Mouse (Mus musculus): ENCODE measurements around the gene Nsun4. TPM values are rescaled to one million over a fixed set of nuclear protein-coding genes. Genes with fewer than 3 reads are reported as not detected.

The Nsun4 gene
- polyA plus RNA-seq, 1 experiment = 9.4 TPM

- Histone ChIP-seq H3K4me1 (ENCODE audit: control insufficient read depth, insufficient read depth, low read length) (peaks cover 2% of the 10 kb centered on the region; the same call in 1 of the 2 replicates), H3K4me3 (ENCODE audit: insufficient read depth, low read length) (peak overlapping the region; percentile 75), H3K27ac (ENCODE audit: insufficient read depth, low read length) (peak overlapping the region; percentile 97)
- TF ChIP-seq POLR2A (IDR thresholded peaks at IDR 0.05; ENCODE audit: extremely low read depth, insufficient read depth, low read length) (no peak), CTCF (IDR thresholded peaks at IDR 0.05; ENCODE audit: extremely low read depth, insufficient read depth, low read length) (no peak)
Measured at GRCm38 (mm10) chr4:116016862-116017299, 36.8 kb downstream of the Nsun4 start.

DNA sequence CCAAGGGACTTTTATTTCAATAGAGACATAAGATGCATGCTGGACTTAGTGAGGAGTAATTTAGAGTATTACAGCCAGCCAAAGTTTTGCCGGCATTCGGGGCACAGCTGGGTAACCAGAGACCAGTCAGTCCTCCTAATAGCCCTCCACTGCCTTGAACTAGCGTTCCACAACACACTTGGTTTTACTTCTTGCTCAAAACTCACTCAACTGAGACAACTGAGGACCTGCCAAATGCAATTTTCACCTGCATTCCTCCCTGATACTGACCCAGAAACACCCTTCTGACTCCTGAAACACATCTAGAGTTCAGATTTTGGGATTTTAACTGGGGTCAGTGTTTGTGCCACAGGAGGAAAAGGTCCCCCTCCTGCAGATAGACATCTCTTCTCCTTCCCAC, 37.3 kb downstream of the Nsun4 start:
- peak overlapping the region; percentile 75 for H3K4me3 ChIP-seq (ENCODE audit: insufficient read depth, low read length)
- peak overlapping the region; percentile 21; the same call in 1 of the 2 replicates for H3K27ac ChIP-seq (ENCODE audit: insufficient read depth, low read length)
- peaks cover 2% of the 10 kb centered on the region; the same call in 1 of the 2 replicates for H3K4me1 ChIP-seq (ENCODE audit: control insufficient read depth, insufficient read depth, low read length)
- TF ChIP-seq CTCF (IDR thresholded peaks at IDR 0.05; ENCODE audit: extremely low read depth, insufficient read depth, low read length) (no peak), POLR2A (IDR thresholded peaks at IDR 0.05; ENCODE audit: extremely low read depth, insufficient read depth, low read length) (no peak)

- Histone ChIP-seq H3K4me3 (ENCODE audit: insufficient read depth, low read length) (peak overlapping the region; percentile 75), H3K4me1 (ENCODE audit: control insufficient read depth, insufficient read depth, low read length) (peaks cover 2% of the 10 kb centered on the region; the same call in 1 of the 2 replicates), H3K27ac (ENCODE audit: insufficient read depth, low read length) (no peak overlapping the region)
- TF ChIP-seq CTCF (IDR thresholded peaks at IDR 0.05; ENCODE audit: extremely low read depth, insufficient read depth, low read length) (no peak), POLR2A (IDR thresholded peaks at IDR 0.05; ENCODE audit: extremely low read depth, insufficient read depth, low read length) (peak; percentile 40)
Measured at GRCm38 (mm10) chr4:116015996-116016395, 37.7 kb downstream of the Nsun4 start.

GRCm38 (mm10) chr4:116015502-116015901, 38.2 kb downstream of the Nsun4 start:
- no peak overlapping the region for H3K27ac ChIP-seq (ENCODE audit: insufficient read depth, low read length)
- H3K4me1 ChIP-seq (ENCODE audit: control insufficient read depth, insufficient read depth, low read length) = peaks cover 2% of the 10 kb centered on the region; the same call in 1 of the 2 replicates
- TF ChIP-seq CTCF (IDR thresholded peaks at IDR 0.05; ENCODE audit: extremely low read depth, insufficient read depth, low read length) = no peak
- no peak for TF ChIP-seq POLR2A (IDR thresholded peaks at IDR 0.05; ENCODE audit: extremely low read depth, insufficient read depth, low read length)
- peak overlapping the region; percentile 75; the same call in 1 of the 2 replicates for H3K4me3 ChIP-seq (ENCODE audit: insufficient read depth, low read length)

DNA sequence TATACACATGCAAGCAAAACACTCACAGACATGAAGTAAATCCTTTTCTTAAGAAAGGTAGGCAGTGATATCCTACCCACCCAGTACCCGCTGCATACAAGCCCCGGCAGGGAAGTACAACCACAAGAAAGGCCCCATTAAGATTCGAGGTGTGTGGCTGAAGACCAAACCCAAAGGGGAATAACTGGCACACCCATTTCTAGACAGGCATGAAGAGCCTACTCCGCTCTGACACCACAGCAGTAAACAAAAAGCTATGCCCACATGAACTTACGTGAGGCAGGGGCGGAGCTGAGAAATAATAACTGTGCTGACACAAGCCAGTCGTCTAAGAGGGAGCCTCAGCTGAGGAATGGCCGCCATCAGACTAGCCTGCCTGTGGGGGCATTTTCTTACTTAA, 43.5 kb downstream of the Nsun4 start:
- TF ChIP-seq CTCF (IDR thresholded peaks at IDR 0.05; ENCODE audit: extremely low read depth, insufficient read depth, low read length) (no peak), POLR2A (IDR thresholded peaks at IDR 0.05; ENCODE audit: extremely low read depth, insufficient read depth, low read length) (no peak)
- H3K27ac ChIP-seq (ENCODE audit: insufficient read depth, low read length) = no peak overlapping the region

GRCm38 (mm10) chr4:116001206-116001605, 52.5 kb downstream of the Nsun4 start:
- Histone ChIP-seq H3K27ac (ENCODE audit: insufficient read depth, low read length) (no peak overlapping the region), H3K4me3 (ENCODE audit: insufficient read depth, low read length) (no peak overlapping the region), H3K4me1 (ENCODE audit: control insufficient read depth, insufficient read depth, low read length) (no peaks in the 10 kb centered on the region)
- TF ChIP-seq CTCF (IDR thresholded peaks at IDR 0.05; ENCODE audit: extremely low read depth, insufficient read depth, low read length) (no peak), POLR2A (IDR thresholded peaks at IDR 0.05; ENCODE audit: extremely low read depth, insufficient read depth, low read length) (no peak)

More for the DNA sequence above, 43.5 kb downstream of the Nsun4 start:
- Histone ChIP-seq H3K4me3 (ENCODE audit: insufficient read depth, low read length) (no peak overlapping the region), H3K4me1 (ENCODE audit: control insufficient read depth, insufficient read depth, low read length) (peaks cover 6% of the 10 kb centered on the region; the same call in 1 of the 2 replicates)

DNA sequence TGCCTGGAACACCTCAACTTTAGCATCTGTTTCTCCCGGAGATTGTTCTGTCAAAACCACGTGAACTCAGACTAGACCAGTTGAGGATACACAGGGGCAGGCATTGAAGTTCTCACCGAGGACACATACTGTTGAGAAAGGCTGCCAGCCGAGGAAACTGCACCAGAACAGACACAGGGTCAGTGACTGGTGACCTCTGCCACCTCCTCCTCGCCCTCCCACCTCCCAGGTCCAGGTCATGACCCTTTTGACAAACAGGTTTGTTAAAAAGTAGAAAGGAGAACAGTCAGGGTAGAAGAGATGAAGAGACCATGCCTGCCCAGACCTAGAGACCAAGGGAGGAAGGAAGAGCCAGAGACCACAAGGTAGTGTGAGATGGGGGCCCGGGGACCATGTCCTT, 53.0 kb downstream of the Nsun4 start:
- Histone ChIP-seq H3K4me3 (ENCODE audit: insufficient read depth, low read length) (no peak overlapping the region), H3K4me1 (ENCODE audit: control insufficient read depth, insufficient read depth, low read length) (no peaks in the 10 kb centered on the region), H3K27ac (ENCODE audit: insufficient read depth, low read length) (no peak overlapping the region)
- TF ChIP-seq CTCF (IDR thresholded peaks at IDR 0.05; ENCODE audit: extremely low read depth, insufficient read depth, low read length) = no peak
- no peak for TF ChIP-seq POLR2A (IDR thresholded peaks at IDR 0.05; ENCODE audit: extremely low read depth, insufficient read depth, low read length)

DNA sequence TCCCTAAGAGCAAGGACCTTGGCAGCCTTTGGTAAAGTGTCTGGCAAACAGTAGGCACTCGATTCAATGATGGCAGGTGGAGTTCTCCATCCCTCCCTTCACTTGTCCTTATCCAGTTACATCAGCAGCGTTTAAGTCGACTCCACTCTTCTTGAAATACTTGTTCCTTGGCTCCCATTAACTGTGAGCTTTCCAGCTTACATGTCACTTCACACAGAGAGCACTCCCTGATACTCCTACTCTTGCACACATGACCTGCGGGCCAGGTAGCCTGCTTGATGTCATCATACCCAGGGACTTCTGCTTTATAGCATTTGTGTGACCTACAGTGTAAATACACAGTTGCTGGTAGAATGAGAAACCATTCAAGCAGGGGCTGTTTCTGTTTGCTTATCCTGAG, 56.9 kb downstream of the Nsun4 start:
- Histone ChIP-seq H3K4me3 (ENCODE audit: insufficient read depth, low read length) (no peak overlapping the region), H3K4me1 (ENCODE audit: control insufficient read depth, insufficient read depth, low read length) (no peaks in the 10 kb centered on the region), H3K27ac (ENCODE audit: insufficient read depth, low read length) (no peak overlapping the region)
- TF ChIP-seq POLR2A (IDR thresholded peaks at IDR 0.05; ENCODE audit: extremely low read depth, insufficient read depth, low read length) = no peak

GRCm38 (mm10) chr4:115995376-115995730, 58.3 kb downstream of the Nsun4 start:
- Histone ChIP-seq H3K4me1 (ENCODE audit: control insufficient read depth, insufficient read depth, low read length) (no peaks in the 10 kb centered on the region), H3K4me3 (ENCODE audit: insufficient read depth, low read length) (no peak overlapping the region), H3K27ac (ENCODE audit: insufficient read depth, low read length) (no peak overlapping the region)
- TF ChIP-seq POLR2A (IDR thresholded peaks at IDR 0.05; ENCODE audit: extremely low read depth, insufficient read depth, low read length) (no peak), CTCF (IDR thresholded peaks at IDR 0.05; ENCODE audit: extremely low read depth, insufficient read depth, low read length) (no peak)

- TF ChIP-seq CTCF (IDR thresholded peaks at IDR 0.05; ENCODE audit: extremely low read depth, insufficient read depth, low read length) = no peak
- TF ChIP-seq POLR2A (IDR thresholded peaks at IDR 0.05; ENCODE audit: extremely low read depth, insufficient read depth, low read length) = no peak
- Histone ChIP-seq H3K27ac (ENCODE audit: insufficient read depth, low read length) (no peak overlapping the region), H3K4me3 (ENCODE audit: insufficient read depth, low read length) (no peak overlapping the region), H3K4me1 (ENCODE audit: control insufficient read depth, insufficient read depth, low read length) (no peaks in the 10 kb centered on the region)
Measured at GRCm38 (mm10) chr4:115994662-115995375, 58.9 kb downstream of the Nsun4 start.

Measured in cortical plate, adult 2 months (tissue).